Mouse (Mus musculus) limb, embryonic 12.5 days (tissue): Measurements from ENCODE around the gene Olfr638. TPM values are rescaled to one million over a fixed set of nuclear protein-coding genes. Genes with fewer than 3 reads are reported as not detected.
"Not testable (repeated sequence)": the region's sequence is repeated elsewhere in the genome, so short reads cannot be mapped to it uniquely, and the experiment has no call there.

ENCODE experiments used
- ATAC-seq: fragments of 200-750 bp; cut with Nextera tagmentation; 2 replicates; pipeline ENCODE4 v1.8.0; 2017; ENCODE audit warnings: low read depth, moderate TSS enrichment; ENCODE audit not compliant: insufficient number of reproducible peaks, insufficient read depth, low FRiP score, low TSS enrichment
- H3K27ac ChIP-seq: fragments of 300-500 bp; sonication (generic); 2 replicates; pipeline ENCODE4 v1.5.1; 2016; ENCODE audit warnings: mild to moderate bottlenecking, moderate library complexity
- H3K27me3 ChIP-seq: fragments of 300-500 bp; sonication (generic); 2 replicates; pipeline ENCODE4 v1.6.1; 2016; ENCODE audit warnings: mild to moderate bottlenecking, moderate library complexity
- H3K36me3 ChIP-seq: fragments of 300-500 bp; sonication (generic); 2 replicates; pipeline ENCODE4 v1.6.1; 2016; ENCODE audit warnings: mild to moderate bottlenecking, moderate library complexity
- H3K4me1 ChIP-seq: fragments of 300-500 bp; sonication (generic); replicated peaks from 2 replicates; pipeline ENCODE4 v1.6.1; 2016
- H3K4me2 ChIP-seq: fragments of 300-500 bp; sonication (generic); 2 replicates; pipeline ENCODE4 v1.6.1; 2016; ENCODE audit warnings: mild to moderate bottlenecking, moderate library complexity
- H3K4me3 ChIP-seq: fragments of 300-500 bp; sonication (generic); replicated peaks from 2 replicates; pipeline ENCODE4 v1.5.1; 2016; ENCODE audit warnings: mild to moderate bottlenecking
- H3K9ac ChIP-seq: fragments of 300-500 bp; sonication (generic); replicated peaks from 2 replicates; pipeline ENCODE4 v1.6.1; 2016; ENCODE audit warnings: mild to moderate bottlenecking, moderate library complexity
- H3K9me3 ChIP-seq: fragments of 300-500 bp; sonication (generic); 2 replicates; pipeline ENCODE4 v1.6.1; 2016; ENCODE audit warnings: mild to moderate bottlenecking, moderate library complexity
- WGBS: fragments of 180-500 bp; shearing (Covaris S2); methylation state at CpG from one replicate; pipeline ENCODE4 v1.1.7; 2016; 5-methylcytosine and 5-hydroxymethylcytosine counted together
- polyA plus RNA-seq: library from polyadenylated mRNA; unstranded; fragments of >200 nt; fragmentation: Nextera tagmentation; extraction: Ambion mirVana; gene quantifications from 2 replicates; pipeline ENCODE4 v1.2.1, GENCODE M21; 2016

Gene Olfr638
- polyA plus RNA-seq, result not detected in 2 replicates

- Histone ChIP-seq H3K27ac (no peak within 1 kb of the TSS), H3K9ac (no peak within 1 kb of the TSS), H3K36me3 (no peaks in the 10 kb centered on the region), H3K9me3 (no peaks in the 10 kb centered on the region), H3K4me2 (no peak within 1 kb of the TSS), H3K4me3 (no peak within 1 kb of the TSS), H3K4me1 (no peaks in the 10 kb centered on the region), H3K27me3 (no peaks in the 10 kb centered on the region)
- ATAC-seq, result no peak
Measured at GRCm38 (mm10) chr7:103998446-103998845, at the start of gene Olfr638. Olfr638 (plus strand) TSS chr7:103998746.

GRCm38 (mm10) chr7:103966873-103967272 is 31.7 kb upstream of the Olfr638 start:
- 94% methylated on average over 22 of the region's 22 CpGs for WGBS

GRCm38 (mm10) chr7:103970852-103971251 is 27.7 kb upstream of the Olfr638 start, which contains the start of gene Olfr635:
Olfr635 (plus strand) TSS chr7:103971152.
- Histone ChIP-seq H3K27me3 (no peaks in the 10 kb centered on the region), H3K4me3 (no peak within 1 kb of the TSS), H3K27ac (no peak within 1 kb of the TSS), H3K4me1 (no peaks in the 10 kb centered on the region), H3K36me3 (no peaks in the 10 kb centered on the region), H3K9me3 (no peaks in the 10 kb centered on the region), H3K9ac (no peak within 1 kb of the TSS), H3K4me2 (no peak within 1 kb of the TSS)
- 69% methylated on average over 1 of the region's 1 CpGs for WGBS
- no peak for ATAC-seq

More at GRCm38 (mm10) chr7:103966873-103967272, 31.7 kb upstream of the Olfr638 start:
- H3K36me3 ChIP-seq, ATAC-seq, H3K9me3 ChIP-seq, H3K27me3 ChIP-seq, H3K4me3 ChIP-seq, H3K4me2 ChIP-seq, H3K27ac ChIP-seq, H3K9ac ChIP-seq, H3K4me1 ChIP-seq: not testable (repeated sequence)

- no peaks in the 10 kb centered on the region for H3K36me3 ChIP-seq
- H3K9ac ChIP-seq, result no peak overlapping the region
- H3K27me3 ChIP-seq, result no peaks in the 10 kb centered on the region
- WGBS, result 63% methylated on average over 1 of the region's 1 CpGs
- no peak overlapping the region for H3K4me2 ChIP-seq
- no peaks in the 10 kb centered on the region for H3K9me3 ChIP-seq
- H3K27ac ChIP-seq, result no peak overlapping the region
- H3K4me3 ChIP-seq, result no peak overlapping the region
- H3K4me1 ChIP-seq, result no peaks in the 10 kb centered on the region
- no peak for ATAC-seq
Measured at GRCm38 (mm10) chr7:103971782-103972181, 26.8 kb upstream of the Olfr638 start.

GRCm38 (mm10) chr7:103999124-103999523 is 578 bp downstream of the Olfr638 start:
- ATAC-seq, result no peak
- no peaks in the 10 kb centered on the region for H3K4me1 ChIP-seq

GRCm38 (mm10) chr7:104017203-104017602 is 18.7 kb downstream of the Olfr638 start, which contains the start of gene Olfr639:
Olfr639 (minus strand) TSS chr7:104017303.
- H3K27me3 ChIP-seq, result no peaks in the 10 kb centered on the region
- ATAC-seq, result no peak
- H3K4me3 ChIP-seq, result no peak within 1 kb of the TSS

More at GRCm38 (mm10) chr7:103999124-103999523, 578 bp downstream of the Olfr638 start:
- no peak overlapping the region for H3K4me2 ChIP-seq
- H3K36me3 ChIP-seq, result no peaks in the 10 kb centered on the region
- H3K9me3 ChIP-seq, result no peaks in the 10 kb centered on the region
- no peak overlapping the region for H3K9ac ChIP-seq
- H3K27ac ChIP-seq, result no peak overlapping the region
- no peaks in the 10 kb centered on the region for H3K27me3 ChIP-seq
- H3K4me3 ChIP-seq, result no peak overlapping the region

GRCm38 (mm10) chr7:104018953-104019352 is 20.4 kb downstream of the Olfr638 start:
- H3K27ac ChIP-seq, result no peak overlapping the region
- no peak overlapping the region for H3K9ac ChIP-seq
- H3K36me3 ChIP-seq, result no peaks in the 10 kb centered on the region
- no peaks in the 10 kb centered on the region for H3K27me3 ChIP-seq
- H3K4me3 ChIP-seq, result no peak overlapping the region
- ATAC-seq, result no peak
- WGBS, result 84% methylated on average over 1 of the region's 1 CpGs
- no peaks in the 10 kb centered on the region for H3K4me1 ChIP-seq
- H3K4me2 ChIP-seq, result no peak overlapping the region
- H3K9me3 ChIP-seq, result no peaks in the 10 kb centered on the region

More at GRCm38 (mm10) chr7:104017203-104017602, 18.7 kb downstream of the Olfr638 start, which contains the start of gene Olfr639:
- no peaks in the 10 kb centered on the region for H3K4me1 ChIP-seq
- H3K27ac ChIP-seq, result no peak within 1 kb of the TSS
- H3K36me3 ChIP-seq, result no peaks in the 10 kb centered on the region
- no peak within 1 kb of the TSS for H3K9ac ChIP-seq
- H3K4me2 ChIP-seq, result no peak within 1 kb of the TSS
- no peaks in the 10 kb centered on the region for H3K9me3 ChIP-seq

- 87% methylated on average over 6 of the region's 6 CpGs for WGBS
- H3K9me3 ChIP-seq, result no peaks in the 10 kb centered on the region
- H3K27ac ChIP-seq, result no peak overlapping the region
Measured at GRCm38 (mm10) chr7:104021651-104022050, 23.1 kb downstream of the Olfr638 start.

GRCm38 (mm10) chr7:104025473-104025872 is 26.9 kb downstream of the Olfr638 start, which contains the start of gene Olfr640:
Olfr640 (minus strand) TSS chr7:104025573.
- Histone ChIP-seq H3K36me3 (no peaks in the 10 kb centered on the region), H3K27me3 (no peaks in the 10 kb centered on the region), H3K4me2 (no peak within 1 kb of the TSS), H3K9ac (no peak within 1 kb of the TSS), H3K4me1 (no peaks in the 10 kb centered on the region), H3K27ac (no peak within 1 kb of the TSS), H3K4me3 (no peak within 1 kb of the TSS), H3K9me3 (no peaks in the 10 kb centered on the region)
- no peak for ATAC-seq
- 80% methylated on average over 6 of the region's 6 CpGs for WGBS

More at GRCm38 (mm10) chr7:104021651-104022050, 23.1 kb downstream of the Olfr638 start:
- Histone ChIP-seq H3K27me3 (no peaks in the 10 kb centered on the region), H3K9ac (no peak overlapping the region), H3K4me3 (no peak overlapping the region), H3K4me2 (no peak overlapping the region), H3K36me3 (no peaks in the 10 kb centered on the region), H3K4me1 (no peaks in the 10 kb centered on the region)
- ATAC-seq, result no peak

GRCm38 (mm10) chr7:104026978-104027377 is 28.4 kb downstream of the Olfr638 start:
- H3K4me2 ChIP-seq, result no peak overlapping the region
- H3K27me3 ChIP-seq, result no peaks in the 10 kb centered on the region
- H3K36me3 ChIP-seq, result no peaks in the 10 kb centered on the region
- no peak for ATAC-seq
- H3K9me3 ChIP-seq, result no peaks in the 10 kb centered on the region
- WGBS, result 90% methylated on average over 3 of the region's 3 CpGs
- no peak overlapping the region for H3K9ac ChIP-seq
- no peak overlapping the region for H3K4me3 ChIP-seq
- no peaks in the 10 kb centered on the region for H3K4me1 ChIP-seq
- no peak overlapping the region for H3K27ac ChIP-seq

GRCm38 (mm10) chr7:104035145-104035544 is 36.6 kb downstream of the Olfr638 start, which contains the start of gene Olfr641:
Olfr641 (plus strand) TSS chr7:104035445.
- no peak within 1 kb of the TSS for H3K9ac ChIP-seq
- H3K27me3 ChIP-seq, result no peaks in the 10 kb centered on the region
- no peaks in the 10 kb centered on the region for H3K9me3 ChIP-seq
- no peak within 1 kb of the TSS for H3K27ac ChIP-seq
- H3K4me2 ChIP-seq, result no peak within 1 kb of the TSS
- WGBS, result 70% methylated on average over 1 of the region's 1 CpGs
- H3K36me3 ChIP-seq, result no peaks in the 10 kb centered on the region
- ATAC-seq, result no peak
- no peaks in the 10 kb centered on the region for H3K4me1 ChIP-seq
- H3K4me3 ChIP-seq, result no peak within 1 kb of the TSS

GRCm38 (mm10) chr7:104050745-104051144 is 52.2 kb downstream of the Olfr638 start:
- H3K4me2 ChIP-seq, result no peak overlapping the region
- H3K9me3 ChIP-seq, result no peaks in the 10 kb centered on the region
- H3K27ac ChIP-seq, result no peak overlapping the region
- no peaks in the 10 kb centered on the region for H3K4me1 ChIP-seq
- H3K4me3 ChIP-seq, result no peak overlapping the region
- 95% methylated on average over 4 of the region's 4 CpGs for WGBS
- H3K36me3 ChIP-seq, result no peaks in the 10 kb centered on the region
- no peaks in the 10 kb centered on the region for H3K27me3 ChIP-seq
- ATAC-seq, result no peak
- no peak overlapping the region for H3K9ac ChIP-seq
